Mouse (Mus musculus) frontal cortex, postnatal 36 days (tissue): ENCODE data around the gene Cyp2j7.
A peak's percentile ranks its signal among the peaks of the same experiment; 100 is the strongest.
"Not testable (repeated sequence)": the region's sequence is repeated elsewhere in the genome, so short reads cannot be mapped to it uniquely, and the experiment has no call there.

ENCODE experiments used
- DNase-seq, 2 experiments: peaks; one replicate each; pipeline ENCODE4 v3.0.0; 2022; ENCODE audit warnings: low spot score in 2 of 2

Cyp2j7 gene

GRCm38 (mm10) chr4:96236559-96236958 is at the start of gene Cyp2j7:
Gene Cyp2j7, minus strand, starts transcription at chr4:96236659.
- no peak for DNase-seq

- not testable (repeated sequence) for DNase-seq
These were observed 40.4 kb upstream of the Cyp2j7 start for GRCm38 (mm10) chr4:96276896-96277295.

- peak; percentile 61 to 80 for DNase-seq
These were observed 37.4 kb upstream of the Cyp2j7 start for GRCm38 (mm10) chr4:96273907-96274306.

- no peak for DNase-seq
These were observed 39.8 kb downstream of the Cyp2j7 start for GRCm38 (mm10) chr4:96196701-96197100.

- not testable (repeated sequence) for DNase-seq
These were observed 47.1 kb downstream of the Cyp2j7 start for GRCm38 (mm10) chr4:96189321-96189720.

GRCm38 (mm10) chr4:96188671-96189070 is 47.8 kb downstream of the Cyp2j7 start:
- not testable (repeated sequence) for DNase-seq

- not testable (repeated sequence) for DNase-seq
These were observed 48.3 kb downstream of the Cyp2j7 start for GRCm38 (mm10) chr4:96188146-96188545.

GRCm38 (mm10) chr4:96184716-96185115 is 51.7 kb downstream of the Cyp2j7 start:
- DNase-seq, result not testable (repeated sequence)

- DNase-seq, result no peak
These were observed 73.6 kb downstream of the Cyp2j7 start for GRCm38 (mm10) chr4:96162839-96163238.

GRCm38 (mm10) chr4:96161575-96161974 is 74.9 kb downstream of the Cyp2j7 start:
- DNase-seq, result no peak
